In genomic region chr2:29621636-29622035, GRCm38 (mm10) we compare ENCODE assay signal across 9 mouse cellular contexts. TPM values are rescaled to one million over a fixed set of nuclear protein-coding genes. Genes with fewer than 3 reads are reported as not detected.
DNase-seq lines count a peak whose midpoint lies in the region; ATAC-seq and TF ChIP-seq lines count a peak whose summit lies in the region.
"Had no signal": no experiment of that assay in that cellular context is flagged by ENCODE, and none has a peak within 500 bp of the region (broad histone marks: within the 10 kb centered on the region; RNA-seq: fewer than 3 reads in every experiment).

No protein-coding gene starts in this region.

- DNase-seq in gastrocnemius, adult 2 months = no peak
- no peak for DNase-seq in gastrocnemius, postnatal 25 days
- DNase-seq in lung, postnatal 0 days (ENCODE audit: low spot score) = no peak
- no peak for DNase-seq in lung, adult 18-20 months
- DNase-seq in testis, postnatal 10 days (ENCODE audit: low spot score) = no peak
- DNase-seq in cerebellum, postnatal 36 days = no peak
- DNase-seq: lung, postnatal 36 days had no signal

- WGBS in lung, postnatal 0 days = 79% methylated on average over 3 of the region's 3 CpGs
- WGBS in hindbrain, embryonic 13.5 days = 79% methylated on average over 3 of the region's 3 CpGs
- 95% methylated on average over 3 of the region's 3 CpGs for WGBS in macrophage (ENCODE audit: missing documents)

- H3K9me3 ChIP-seq in lung, postnatal 0 days (ENCODE audit: low read length) = no peaks in the 10 kb centered on the region
- no peaks in the 10 kb centered on the region for H3K9me3 ChIP-seq in hindbrain, embryonic 13.5 days

- no peak for ATAC-seq in lung, postnatal 0 days
- no peak for ATAC-seq in hindbrain, embryonic 13.5 days (ENCODE audit: low FRiP score)

- peaks cover 11% of the 10 kb centered on the region; the same call in 1 of the 2 replicates for H3K4me1 ChIP-seq in lung, postnatal 0 days (ENCODE audit: insufficient read depth, low read depth, low read length)
- peaks cover 47% of the 10 kb centered on the region for H3K4me1 ChIP-seq in hindbrain, embryonic 13.5 days (replicated peaks)

- H3K27ac ChIP-seq in gastrocnemius, adult 2 months = peak overlapping the region; percentile 96
- no peak overlapping the region for H3K27ac ChIP-seq in lung, postnatal 0 days (ENCODE audit: low read length)
- H3K27ac ChIP-seq in hindbrain, embryonic 13.5 days = no peak overlapping the region
- H3K27ac ChIP-seq in macrophage = peak overlapping the region; percentile 87

- no peak for TF ChIP-seq EP300 in lung, postnatal 0 days (IDR thresholded peaks at IDR 0.05)

- H3K9ac ChIP-seq in lung, postnatal 0 days (replicated peaks; ENCODE audit: low read depth) = no peak overlapping the region
- peak overlapping the region; percentile 92 for H3K9ac ChIP-seq in hindbrain, embryonic 13.5 days

- H3K27me3 ChIP-seq in lung, postnatal 0 days (replicated peaks; ENCODE audit: insufficient read depth, low read length) = no peaks in the 10 kb centered on the region
- H3K27me3 ChIP-seq in hindbrain, embryonic 13.5 days = no peaks in the 10 kb centered on the region

- H3K4me2 ChIP-seq in lung, postnatal 0 days (replicated peaks; ENCODE audit: low read depth, low read length) = peak overlapping the region; percentile 78
- H3K4me2 ChIP-seq in hindbrain, embryonic 13.5 days = peak overlapping the region; percentile 83

- TF ChIP-seq CTCF in gastrocnemius, adult 2 months (IDR thresholded peaks at IDR 0.05) = no peak
- TF ChIP-seq CTCF in lung, postnatal 0 days (IDR thresholded peaks at IDR 0.05) = no peak

- peaks cover 58% of the 10 kb centered on the region for H3K79me2 ChIP-seq in macrophage (ENCODE audit: inconsistent target)

- intact Hi-C loops in gastrocnemius, adult 2 months (cut with DNase I) = loop anchor here (2.0 kb wide), 1 partner anchor 15 kb away; no protein-coding TSS in a partner anchor

- peak overlapping the region; percentile 78 for H3K4me3 ChIP-seq in gastrocnemius, adult 2 months
- no peak overlapping the region for H3K4me3 ChIP-seq in lung, postnatal 0 days (ENCODE audit: low read depth, low read length)
- 0 out of 2 replicates have a peak overlapping the region, but pooled peaks have one; percentile 79 for H3K4me3 ChIP-seq in hindbrain, embryonic 13.5 days
- H3K4me3 ChIP-seq in macrophage (ENCODE audit: inconsistent target) = no peak overlapping the region; the same call in 1 of the 2 replicates

- no peaks in the 10 kb centered on the region for H3K36me3 ChIP-seq in lung, postnatal 0 days (ENCODE audit: insufficient read depth, low read length)
- H3K36me3 ChIP-seq in hindbrain, embryonic 13.5 days = no peaks in the 10 kb centered on the region
- no peaks in the 10 kb centered on the region for H3K36me3 ChIP-seq in macrophage (ENCODE audit: inconsistent target)

RNA-seq across cellular contexts. Expression of gene Rapgef1, which starts 2.1 kb away (rescaled TPM):
- total RNA-seq in gastrocnemius, adult 2 months (2021) = 100 to 1,000 TPM; 135 to 139 TPM
- 100 to 1,000 TPM; 102 to 112 TPM for total RNA-seq in gastrocnemius, postnatal 25 days (2021)
- polyA plus RNA-seq in lung, postnatal 0 days (2015; fragmentation: Nextera tagmentation; extraction: Ambion mirVana) = 10.6 and 11.4 TPM in 2 replicates
- 14.3 and 16.1 TPM in 2 replicates for polyA plus RNA-seq in hindbrain, embryonic 13.5 days (2015; fragmentation: Nextera tagmentation; extraction: Ambion mirVana)
- 100 to 1,000 TPM in 2 of 26 experiments, 10 to 100 TPM in 24; 26.3 to 301 (median 53.8) TPM for total RNA-seq in macrophage (2018; cell fraction: chromatin; rRNA removed)
- total RNA-seq in macrophage (2018; cell fraction: cytosol; rRNA removed) = 10 to 100 TPM; 16.7 to 31.4 (median 23.3) TPM
- 10 to 100 TPM; 21.6 to 88.3 (median 35.2) TPM for total RNA-seq in macrophage (2018; cell fraction: nucleus; rRNA removed)
- 14.9 to 26.3 TPM (median 18.4 TPM) in 3 replicates for polyA plus RNA-seq in macrophage (2018)

Comparison
In these comparisons a context has a peak if more than half of its experiments do, and no peak if none do; other contexts are left out.
1. H3K27ac ChIP-seq: peak in gastrocnemius, adult 2 months (single experiment) and macrophage (single experiment); none in lung, postnatal 0 days (single experiment) and hindbrain, embryonic 13.5 days (single experiment).
2. H3K4me3 ChIP-seq: peak in gastrocnemius, adult 2 months (single experiment) and hindbrain, embryonic 13.5 days (single experiment); none in lung, postnatal 0 days (single experiment) and macrophage (single experiment).